Mouse (Mus musculus): ENCODE data around the gene Rnf212b. TPM values are rescaled to one million over a fixed set of nuclear protein-coding genes. Genes with fewer than 3 reads are reported as not detected.

The Rnf212b gene
- total and polyA plus RNA-seq, 2 experiments from 2014 or later, result not detected

DNA sequence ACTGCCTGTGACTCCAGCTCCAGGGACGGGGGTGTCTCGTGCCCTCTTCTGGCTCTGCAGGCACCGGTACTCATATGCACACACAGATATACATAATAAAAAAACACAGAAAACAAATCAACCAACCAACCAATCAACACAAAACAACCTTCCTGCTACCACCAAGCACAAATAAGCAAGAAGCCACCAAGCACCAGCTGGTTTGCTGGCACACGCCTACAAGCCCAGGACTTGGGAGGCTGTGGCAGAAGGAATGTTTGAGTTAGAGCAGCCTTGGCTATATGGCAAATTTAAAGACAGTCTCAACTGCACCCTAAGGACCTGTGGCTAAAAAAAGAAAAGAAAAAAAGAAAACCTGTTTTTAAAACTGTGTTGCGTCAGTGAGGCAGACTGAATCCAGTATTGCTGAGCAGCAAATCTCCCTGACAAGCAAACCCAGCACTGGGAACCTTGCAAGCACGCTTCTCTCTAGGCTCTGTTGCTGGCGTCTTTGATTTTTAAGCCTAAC, 38.4 kb upstream of the Rnf212b start:
- WGBS, result 85% methylated on average over 7 of the region's 7 CpGs
- Histone ChIP-seq H3K36me3 (ENCODE audit: insufficient read depth, low read length) (no peaks in the 10 kb centered on the region), H3K27me3 (ENCODE audit: insufficient read depth, low read length) (no peaks in the 10 kb centered on the region), H3K9me3 (ENCODE audit: low read length) (no peaks in the 10 kb centered on the region), H3K9ac (replicated peaks; ENCODE audit: low read length, poor library complexity, severe bottlenecking) (no peak overlapping the region), H3K4me3 (ENCODE audit: low read depth, low read length) (no peak overlapping the region), H3K4me1 (ENCODE audit: insufficient read depth, low read length) (peaks cover 7% of the 10 kb centered on the region; the same call in 1 of the 2 replicates), H3K4me2 (ENCODE audit: low read depth, low read length, poor library complexity, severe bottlenecking) (no peak overlapping the region), H3K27ac (ENCODE audit: low read depth, low read length) (no peak overlapping the region)
- ATAC-seq (ENCODE audit: low FRiP score) (no peak), DNase-seq (ENCODE audit: low spot score) (no peak)
- TF ChIP-seq CTCF (IDR thresholded peaks at IDR 0.05), result no peak

DNA sequence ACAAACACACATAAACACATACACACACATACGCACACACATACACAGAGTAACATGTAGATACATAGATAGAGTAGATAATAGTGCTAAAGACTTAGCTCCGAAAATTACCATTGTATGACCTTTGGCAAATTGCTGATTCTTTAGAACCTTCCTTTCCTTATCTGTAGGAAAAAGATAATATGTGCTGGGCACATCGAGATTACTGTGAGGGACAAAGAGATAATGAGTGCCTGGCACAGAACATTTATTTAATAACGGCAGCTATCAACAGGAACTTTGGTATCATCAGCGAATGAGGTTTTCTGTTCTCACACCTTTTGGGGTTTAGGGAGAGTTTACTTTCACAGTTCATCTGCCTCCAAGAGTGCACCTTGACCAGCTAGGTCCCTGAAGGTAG, 37.2 kb upstream of the Rnf212b start:
- no peak overlapping the region for H3K9ac ChIP-seq (replicated peaks; ENCODE audit: low read length, poor library complexity, severe bottlenecking)
- H3K4me1 ChIP-seq (ENCODE audit: insufficient read depth, low read length), result peaks cover 7% of the 10 kb centered on the region; the same call in 1 of the 2 replicates
- no peak overlapping the region for H3K27ac ChIP-seq (ENCODE audit: low read depth, low read length)
- H3K36me3 ChIP-seq (ENCODE audit: insufficient read depth, low read length), result no peaks in the 10 kb centered on the region
- H3K4me3 ChIP-seq (ENCODE audit: low read depth, low read length), result no peak overlapping the region
- H3K9me3 ChIP-seq (ENCODE audit: low read length), result no peaks in the 10 kb centered on the region
- WGBS, result 91% methylated on average over 5 of the region's 5 CpGs
- H3K27me3 ChIP-seq (ENCODE audit: insufficient read depth, low read length), result no peaks in the 10 kb centered on the region
- no peak for TF ChIP-seq CTCF (IDR thresholded peaks at IDR 0.05)
- no peak for ATAC-seq (ENCODE audit: low FRiP score)
- H3K4me2 ChIP-seq (ENCODE audit: low read depth, low read length, poor library complexity, severe bottlenecking), result no peak overlapping the region
- no peak for DNase-seq (ENCODE audit: low spot score)

DNA sequence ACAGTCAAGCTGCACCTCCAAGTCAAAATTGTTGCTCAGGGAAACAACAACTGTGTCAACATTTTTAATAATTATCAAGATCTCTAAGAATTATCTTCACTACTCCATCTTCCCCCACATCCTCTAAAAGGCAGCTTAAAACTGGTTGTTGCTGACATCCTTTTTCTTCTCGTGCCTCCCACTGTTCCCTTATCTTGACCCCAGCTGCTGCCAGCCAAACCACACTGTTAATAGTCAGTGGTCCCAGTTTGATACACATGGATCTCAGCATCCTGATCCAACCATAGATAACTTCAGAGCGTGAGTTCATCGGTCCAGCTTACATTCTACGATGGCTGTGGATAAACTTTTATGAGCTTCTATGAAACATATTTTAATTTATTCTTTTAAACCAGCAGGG, 36.0 kb upstream of the Rnf212b start:
- no peak overlapping the region for H3K9ac ChIP-seq (replicated peaks; ENCODE audit: low read length, poor library complexity, severe bottlenecking)
- H3K36me3 ChIP-seq (ENCODE audit: insufficient read depth, low read length), result no peaks in the 10 kb centered on the region
- H3K4me2 ChIP-seq (ENCODE audit: low read depth, low read length, poor library complexity, severe bottlenecking), result no peak overlapping the region
- WGBS, result 74% methylated on average over 4 of the region's 4 CpGs
- TF ChIP-seq CTCF (IDR thresholded peaks at IDR 0.05), result no peak
- H3K27ac ChIP-seq (ENCODE audit: low read depth, low read length), result no peak overlapping the region
- no peak for DNase-seq (ENCODE audit: low spot score)
- H3K9me3 ChIP-seq (ENCODE audit: low read length), result no peaks in the 10 kb centered on the region
- H3K27me3 ChIP-seq (ENCODE audit: insufficient read depth, low read length), result no peaks in the 10 kb centered on the region
- ATAC-seq (ENCODE audit: low FRiP score), result no peak
- H3K4me1 ChIP-seq (ENCODE audit: insufficient read depth, low read length), result 0 out of 2 replicates have a peak, but pooled peaks cover 4% of the 10 kb centered on the region
- no peak overlapping the region for H3K4me3 ChIP-seq (ENCODE audit: low read depth, low read length)

DNA sequence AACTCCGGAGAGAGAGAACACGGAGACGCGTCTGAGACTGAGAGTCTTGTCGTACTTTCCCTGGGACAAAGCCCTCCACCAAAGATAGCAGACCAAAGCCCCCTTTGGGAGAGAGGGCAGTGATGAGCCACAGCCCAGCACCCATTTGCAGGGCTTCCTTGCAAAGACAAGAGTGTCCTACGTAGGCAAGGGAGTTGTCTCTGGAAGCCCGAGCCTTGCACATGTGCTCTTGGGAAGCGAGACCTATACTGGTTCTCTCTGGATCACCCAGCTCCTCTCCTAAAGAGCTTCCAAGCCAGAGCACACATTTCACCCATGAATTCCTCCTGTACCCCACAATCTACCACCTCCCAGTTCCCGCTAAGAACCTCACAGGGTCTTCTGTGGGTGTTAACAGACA, 33.9 kb upstream of the Rnf212b start:
- H3K27ac ChIP-seq (ENCODE audit: low read depth, low read length), result no peak overlapping the region
- WGBS, result 83% methylated on average over 9 of the region's 9 CpGs
- peak overlapping the region; percentile 61 for H3K4me3 ChIP-seq (ENCODE audit: low read depth, low read length)
- ATAC-seq (ENCODE audit: low FRiP score) (no peak), DNase-seq (ENCODE audit: low spot score) (no peak)
- 0 out of 2 replicates have a peak overlapping the region, but pooled peaks have one; percentile 1 for H3K9ac ChIP-seq (replicated peaks; ENCODE audit: low read length, poor library complexity, severe bottlenecking)
- no peaks in the 10 kb centered on the region for H3K36me3 ChIP-seq (ENCODE audit: insufficient read depth, low read length)
- no peaks in the 10 kb centered on the region for H3K27me3 ChIP-seq (ENCODE audit: insufficient read depth, low read length)
- 0 out of 2 replicates have a peak, but pooled peaks cover 4% of the 10 kb centered on the region for H3K4me1 ChIP-seq (ENCODE audit: insufficient read depth, low read length)
- H3K4me2 ChIP-seq (ENCODE audit: low read depth, low read length, poor library complexity, severe bottlenecking), result peak overlapping the region; percentile 81
- no peak for TF ChIP-seq CTCF (IDR thresholded peaks at IDR 0.05)
- no peaks in the 10 kb centered on the region for H3K9me3 ChIP-seq (ENCODE audit: low read length)

DNA sequence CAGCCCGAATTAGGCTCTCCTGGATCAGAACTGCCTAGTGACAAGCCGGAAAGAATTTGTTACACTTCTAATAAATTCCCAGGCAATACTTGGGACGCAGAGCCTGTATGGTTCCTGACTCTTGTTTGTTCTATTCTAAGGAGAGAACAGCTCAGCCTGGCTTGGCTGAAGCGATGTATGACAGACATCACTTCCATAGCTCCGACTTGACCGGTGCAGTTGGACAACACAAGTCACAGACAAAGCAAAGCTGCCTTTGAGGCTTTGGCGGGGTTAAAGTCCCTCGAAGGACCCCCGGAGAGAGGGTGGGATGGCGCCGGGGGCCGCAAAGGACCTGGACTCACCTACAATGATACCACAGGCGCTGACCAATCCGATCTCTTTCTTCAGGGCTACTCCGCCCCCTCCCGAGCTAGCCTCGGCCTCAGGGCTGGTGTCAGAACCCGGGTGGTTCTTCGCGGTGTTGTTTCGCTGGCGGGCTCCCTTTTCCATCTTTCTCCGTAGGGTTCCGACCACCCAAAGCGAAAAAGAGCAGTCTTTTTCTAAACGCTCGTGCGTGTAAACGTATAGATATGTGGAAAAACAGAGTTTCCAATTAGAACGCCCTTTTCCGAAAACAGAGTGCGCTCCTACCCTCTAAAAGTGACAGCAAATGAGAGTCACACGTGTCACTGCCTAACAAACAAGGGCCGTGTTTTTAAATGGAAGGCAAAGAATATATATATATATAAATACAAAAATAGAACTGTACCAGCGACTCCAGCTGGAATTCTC, 32.9 kb upstream of the Rnf212b start:
- Histone ChIP-seq H3K4me1 (ENCODE audit: insufficient read depth, low read length) (0 out of 2 replicates have a peak, but pooled peaks cover 4% of the 10 kb centered on the region), H3K9me3 (ENCODE audit: low read length) (no peaks in the 10 kb centered on the region), H3K9ac (replicated peaks; ENCODE audit: low read length, poor library complexity, severe bottlenecking) (peak overlapping the region; percentile 61), H3K4me3 (ENCODE audit: low read depth, low read length) (peak overlapping the region; percentile 61), H3K27me3 (ENCODE audit: insufficient read depth, low read length) (no peaks in the 10 kb centered on the region), H3K36me3 (ENCODE audit: insufficient read depth, low read length) (no peaks in the 10 kb centered on the region), H3K4me2 (ENCODE audit: low read depth, low read length, poor library complexity, severe bottlenecking) (peak overlapping the region; percentile 81), H3K27ac (ENCODE audit: low read depth, low read length) (peak overlapping the region; percentile 69)
- peak; percentile 70 for ATAC-seq (ENCODE audit: low FRiP score)
- WGBS, result 2% methylated on average over 35 of the region's 35 CpGs
- DNase-seq (ENCODE audit: low spot score), result peak; percentile 61
- TF ChIP-seq CTCF (IDR thresholded peaks at IDR 0.05), result no peak

Data from midbrain, postnatal 0 days (tissue).